Mouse (Mus musculus): Measurements from ENCODE around the gene Akap8l. TPM values are rescaled to one million over a fixed set of nuclear protein-coding genes. Genes with fewer than 3 reads are reported as not detected.
A peak's percentile ranks its signal among the peaks of the same experiment; 100 is the strongest.

Gene Akap8l
- polyA plus RNA-seq, 1 experiment from 2014 or later, result 145 TPM

GRCm38 (mm10) chr17:32353696-32354095, 3.3 kb upstream of the Akap8l start:
- Histone ChIP-seq H3K9me3 (ENCODE audit: control insufficient read depth, low read length) (no peaks in the 10 kb centered on the region), H3K9ac (ENCODE audit: low read depth, low read length) (no peak overlapping the region), H3K36me3 (ENCODE audit: control insufficient read depth, insufficient read depth, low read length) (peaks cover 42% of the 10 kb centered on the region), H3K4me2 (ENCODE audit: low read length) (no peak overlapping the region), H3K4me1 (ENCODE audit: control insufficient read depth, insufficient read depth, low read depth, low read length) (peaks cover 21% of the 10 kb centered on the region), H3K4me3 (ENCODE audit: low read length) (no peak overlapping the region), H3K27me3 (replicated peaks; ENCODE audit: control insufficient read depth, insufficient read depth, low read length) (no peaks in the 10 kb centered on the region), H3K27ac (ENCODE audit: low read depth, low read length) (peak overlapping the region; percentile 23; the same call in 1 of the 2 replicates)
- 45% methylated on average over 4 of the region's 4 CpGs for WGBS
- ATAC-seq, result peak; percentile 43

DNA sequence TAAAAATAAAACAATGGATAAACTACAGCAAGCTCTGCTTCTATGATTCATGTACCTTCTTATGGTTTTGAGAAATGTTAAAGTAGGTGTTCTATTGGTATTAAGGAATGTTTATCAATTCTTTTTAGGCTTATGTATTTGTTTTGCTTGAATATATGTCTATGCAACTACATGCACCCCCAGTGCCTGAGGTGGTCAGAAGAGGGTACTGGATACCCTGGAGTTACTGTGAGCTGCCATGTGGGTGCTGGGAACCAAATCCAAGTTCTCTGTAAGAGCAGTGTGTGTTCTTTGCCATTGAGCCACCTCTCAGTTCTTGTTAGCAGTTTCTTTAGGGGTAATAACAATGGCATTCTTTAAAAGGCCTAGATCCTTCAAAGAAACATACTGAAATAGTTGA, 1.3 kb upstream of the Akap8l start:
- H3K27me3 ChIP-seq (replicated peaks; ENCODE audit: control insufficient read depth, insufficient read depth, low read length), result no peaks in the 10 kb centered on the region
- no peak for ATAC-seq
- no peak overlapping the region for H3K9ac ChIP-seq (ENCODE audit: low read depth, low read length)
- H3K4me3 ChIP-seq (ENCODE audit: low read length), result no peak overlapping the region
- H3K4me2 ChIP-seq (ENCODE audit: low read length), result no peak overlapping the region
- H3K9me3 ChIP-seq (ENCODE audit: control insufficient read depth, low read length), result no peaks in the 10 kb centered on the region
- peaks cover 28% of the 10 kb centered on the region for H3K4me1 ChIP-seq (ENCODE audit: control insufficient read depth, insufficient read depth, low read depth, low read length)
- peaks cover 24% of the 10 kb centered on the region for H3K36me3 ChIP-seq (ENCODE audit: control insufficient read depth, insufficient read depth, low read length)
- H3K27ac ChIP-seq (ENCODE audit: low read depth, low read length), result no peak overlapping the region

DNA sequence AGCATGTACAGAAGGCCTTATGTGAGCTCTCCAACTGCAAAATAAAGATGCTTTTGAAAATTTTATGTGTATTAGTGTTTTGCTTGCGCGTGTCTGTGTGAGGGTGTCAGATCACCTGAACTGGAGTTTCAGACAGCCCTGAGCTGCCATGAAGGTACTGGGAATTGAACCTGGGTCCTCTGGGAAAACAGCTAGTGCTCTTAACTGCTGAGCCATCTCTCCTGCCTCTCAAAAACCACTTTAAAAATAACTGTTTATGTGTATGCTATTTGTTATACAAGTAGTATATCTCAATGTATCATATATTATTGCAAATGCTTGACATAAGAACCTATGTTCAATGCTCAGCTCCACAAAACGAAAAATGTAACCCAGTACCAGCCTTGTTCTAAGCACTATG, 862 bp upstream of the Akap8l start:
- Histone ChIP-seq H3K36me3 (ENCODE audit: control insufficient read depth, insufficient read depth, low read length) (peaks cover 19% of the 10 kb centered on the region), H3K9me3 (ENCODE audit: control insufficient read depth, low read length) (no peaks in the 10 kb centered on the region), H3K4me1 (ENCODE audit: control insufficient read depth, insufficient read depth, low read depth, low read length) (peaks cover 28% of the 10 kb centered on the region), H3K27me3 (replicated peaks; ENCODE audit: control insufficient read depth, insufficient read depth, low read length) (no peaks in the 10 kb centered on the region), H3K4me3 (ENCODE audit: low read length) (no peak overlapping the region), H3K9ac (ENCODE audit: low read depth, low read length) (no peak overlapping the region), H3K4me2 (ENCODE audit: low read length) (peak overlapping the region; percentile 61), H3K27ac (ENCODE audit: low read depth, low read length) (no peak overlapping the region)
- 68% methylated on average over 3 of the region's 3 CpGs for WGBS
- no peak for ATAC-seq

- no peak for ATAC-seq
- peak overlapping the region; percentile 89 for H3K4me2 ChIP-seq (ENCODE audit: low read length)
- H3K4me1 ChIP-seq (ENCODE audit: control insufficient read depth, insufficient read depth, low read depth, low read length), result peaks cover 27% of the 10 kb centered on the region
Observed at GRCm38 (mm10) chr17:32349851-32350381, 491 bp downstream of the Akap8l start.

GRCm38 (mm10) chr17:32349037-32349732, 1.2 kb downstream of the Akap8l start:
- Histone ChIP-seq H3K27me3 (replicated peaks; ENCODE audit: control insufficient read depth, insufficient read depth, low read length) (no peaks in the 10 kb centered on the region), H3K4me3 (ENCODE audit: low read length) (peak overlapping the region; percentile 92), H3K36me3 (ENCODE audit: control insufficient read depth, insufficient read depth, low read length) (0 out of 2 replicates have a peak, but pooled peaks cover under 1% of the 10 kb centered on the region), H3K27ac (ENCODE audit: low read depth, low read length) (peak overlapping the region; percentile 88), H3K4me1 (ENCODE audit: control insufficient read depth, insufficient read depth, low read depth, low read length) (peaks cover 20% of the 10 kb centered on the region), H3K4me2 (ENCODE audit: low read length) (peak overlapping the region; percentile 89), H3K9ac (ENCODE audit: low read depth, low read length) (peak overlapping the region; percentile 81), H3K9me3 (ENCODE audit: control insufficient read depth, low read length) (no peaks in the 10 kb centered on the region)
- no peak for ATAC-seq
- 12% methylated on average over 4 of the region's 4 CpGs for WGBS

More at GRCm38 (mm10) chr17:32349851-32350381, 491 bp downstream of the Akap8l start:
- H3K4me3 ChIP-seq (ENCODE audit: low read length), result peak overlapping the region; percentile 92
- H3K9me3 ChIP-seq (ENCODE audit: control insufficient read depth, low read length), result no peaks in the 10 kb centered on the region
- H3K36me3 ChIP-seq (ENCODE audit: control insufficient read depth, insufficient read depth, low read length), result peaks cover 7% of the 10 kb centered on the region
- H3K9ac ChIP-seq (ENCODE audit: low read depth, low read length), result peak overlapping the region; percentile 81
- WGBS, result under 1% methylated on average over 24 of the region's 24 CpGs
- no peaks in the 10 kb centered on the region for H3K27me3 ChIP-seq (replicated peaks; ENCODE audit: control insufficient read depth, insufficient read depth, low read length)
- peak overlapping the region; percentile 88 for H3K27ac ChIP-seq (ENCODE audit: low read depth, low read length)

DNA sequence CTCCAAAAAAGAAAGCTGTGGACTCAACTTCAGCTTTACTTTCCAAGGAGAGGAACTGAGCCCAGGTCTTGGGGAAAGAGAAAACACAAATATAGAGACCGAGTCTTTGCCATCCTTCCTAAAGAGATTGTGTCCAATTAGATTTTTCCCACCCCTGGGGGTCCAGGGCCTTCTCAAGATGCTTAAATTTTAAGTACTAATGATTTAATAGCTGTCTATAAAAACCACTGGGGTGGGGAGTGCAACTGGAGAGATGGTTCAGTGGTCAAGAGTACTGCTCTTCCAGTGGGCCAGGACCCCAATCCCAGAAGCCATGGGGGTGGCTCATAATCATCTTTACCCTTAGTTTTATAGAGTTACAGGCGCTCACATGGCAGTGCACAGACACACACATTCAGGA, 2.0 kb downstream of the Akap8l start:
- Histone ChIP-seq H3K4me1 (ENCODE audit: control insufficient read depth, insufficient read depth, low read depth, low read length) (peaks cover 18% of the 10 kb centered on the region), H3K9me3 (ENCODE audit: control insufficient read depth, low read length) (no peaks in the 10 kb centered on the region), H3K27ac (ENCODE audit: low read depth, low read length) (no peak overlapping the region), H3K36me3 (ENCODE audit: control insufficient read depth, insufficient read depth, low read length) (no peaks in the 10 kb centered on the region), H3K4me3 (ENCODE audit: low read length) (no peak overlapping the region), H3K9ac (ENCODE audit: low read depth, low read length) (no peak overlapping the region), H3K27me3 (replicated peaks; ENCODE audit: control insufficient read depth, insufficient read depth, low read length) (no peaks in the 10 kb centered on the region), H3K4me2 (ENCODE audit: low read length) (peak overlapping the region; percentile 89)
- ATAC-seq, result no peak
- WGBS, result 94% methylated on average over 2 of the region's 2 CpGs

DNA sequence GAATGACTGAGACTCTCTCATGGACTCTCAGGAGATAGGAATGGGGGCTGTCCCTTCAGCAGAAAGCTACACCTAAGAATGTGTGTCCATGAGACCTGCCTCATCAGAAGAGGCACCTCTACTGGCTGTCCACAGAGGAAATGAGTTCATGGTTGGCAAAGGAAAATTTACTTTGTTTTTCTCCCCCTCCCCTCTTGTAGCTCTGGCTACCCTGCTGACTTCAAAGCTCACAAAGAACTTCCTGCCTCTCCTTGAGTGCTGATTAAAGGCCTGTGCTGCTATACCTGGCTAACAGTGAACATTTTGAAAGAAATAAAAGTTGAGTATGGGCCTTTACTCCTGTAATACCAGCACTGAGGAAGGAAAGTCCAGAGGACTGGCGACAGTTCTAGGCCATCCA, 9.3 kb downstream of the Akap8l start:
- Histone ChIP-seq H3K9ac (ENCODE audit: low read depth, low read length) (no peak overlapping the region), H3K4me3 (ENCODE audit: low read length) (no peak overlapping the region), H3K27ac (ENCODE audit: low read depth, low read length) (no peak overlapping the region), H3K4me2 (ENCODE audit: low read length) (no peak overlapping the region), H3K36me3 (ENCODE audit: control insufficient read depth, insufficient read depth, low read length) (peaks cover 20% of the 10 kb centered on the region), H3K27me3 (replicated peaks; ENCODE audit: control insufficient read depth, insufficient read depth, low read length) (no peaks in the 10 kb centered on the region), H3K9me3 (ENCODE audit: control insufficient read depth, low read length) (no peaks in the 10 kb centered on the region), H3K4me1 (ENCODE audit: control insufficient read depth, insufficient read depth, low read depth, low read length) (no peaks in the 10 kb centered on the region)
- 96% methylated on average over 1 of the region's 1 CpGs for WGBS
- ATAC-seq, result no peak

DNA sequence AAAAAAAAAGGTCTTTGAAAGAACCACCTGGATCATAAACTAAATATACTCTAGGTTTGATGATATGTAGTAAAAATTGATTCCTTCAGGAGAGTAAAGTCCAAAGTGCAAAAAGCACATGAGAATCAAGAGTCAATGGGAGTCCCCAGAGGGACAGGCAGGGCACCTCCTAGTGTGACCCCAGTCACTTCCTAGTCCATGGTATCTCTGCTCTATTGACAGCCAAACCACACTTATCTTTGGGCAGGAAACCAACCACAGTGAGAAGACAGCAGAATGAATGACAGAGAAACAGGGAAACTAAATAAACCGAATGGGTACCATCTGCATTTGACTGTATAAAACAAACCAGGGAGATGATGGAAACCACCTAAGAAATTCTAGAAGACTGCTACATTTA, 10.3 kb downstream of the Akap8l start:
- no peak overlapping the region for H3K9ac ChIP-seq (ENCODE audit: low read depth, low read length)
- H3K4me1 ChIP-seq (ENCODE audit: control insufficient read depth, insufficient read depth, low read depth, low read length), result no peaks in the 10 kb centered on the region
- no peak overlapping the region for H3K27ac ChIP-seq (ENCODE audit: low read depth, low read length)
- H3K9me3 ChIP-seq (ENCODE audit: control insufficient read depth, low read length), result no peaks in the 10 kb centered on the region
- WGBS, result 88% methylated on average over 1 of the region's 1 CpGs
- H3K4me2 ChIP-seq (ENCODE audit: low read length), result no peak overlapping the region
- no peak overlapping the region for H3K4me3 ChIP-seq (ENCODE audit: low read length)
- H3K27me3 ChIP-seq (replicated peaks; ENCODE audit: control insufficient read depth, insufficient read depth, low read length), result no peaks in the 10 kb centered on the region
- H3K36me3 ChIP-seq (ENCODE audit: control insufficient read depth, insufficient read depth, low read length), result peaks cover 26% of the 10 kb centered on the region
- ATAC-seq, result no peak

- H3K36me3 ChIP-seq (ENCODE audit: control insufficient read depth, insufficient read depth, low read length), result peaks cover 58% of the 10 kb centered on the region
- H3K4me3 ChIP-seq (ENCODE audit: low read length), result no peak overlapping the region
- ATAC-seq, result no peak
- H3K27ac ChIP-seq (ENCODE audit: low read depth, low read length), result no peak overlapping the region
- 93% methylated on average over 2 of the region's 2 CpGs for WGBS
- no peak overlapping the region for H3K4me2 ChIP-seq (ENCODE audit: low read length)
- H3K4me1 ChIP-seq (ENCODE audit: control insufficient read depth, insufficient read depth, low read depth, low read length), result no peaks in the 10 kb centered on the region
- H3K27me3 ChIP-seq (replicated peaks; ENCODE audit: control insufficient read depth, insufficient read depth, low read length), result no peaks in the 10 kb centered on the region
- H3K9ac ChIP-seq (ENCODE audit: low read depth, low read length), result no peak overlapping the region
- no peaks in the 10 kb centered on the region for H3K9me3 ChIP-seq (ENCODE audit: control insufficient read depth, low read length)
Observed at GRCm38 (mm10) chr17:32335869-32336268, 14.5 kb downstream of the Akap8l start.
